Mouse (Mus musculus) forebrain, embryonic 14.5 days (tissue): ENCODE results near the gene Pla2g5. TPM values are rescaled to one million over a fixed set of nuclear protein-coding genes. Genes with fewer than 3 reads are reported as not detected.

Experiments used
- ATAC-seq: fragments of 200-750 bp; cut with Nextera tagmentation; 2 replicates; pipeline ENCODE4 v1.8.0; 2017; ENCODE audit warnings: mild to moderate bottlenecking, moderate library complexity
- DNase-seq: peaks from one replicate; pipeline ENCODE4 v3.0.0-alpha.2; 2015; ENCODE audit warnings: low spot score
- H3K27ac ChIP-seq: fragments of 300-500 bp; sonication (generic); 2 replicates; pipeline ENCODE4 v1.5.1; 2014; ENCODE audit warnings: low read depth, mild to moderate bottlenecking, control low read depth, low read length, moderate library complexity
- H3K27me3 ChIP-seq: fragments of 300-500 bp; sonication (generic); replicated peaks from 2 replicates; pipeline ENCODE4 v1.6.1; 2014; ENCODE audit warnings: low read length, control low read depth, mixed read lengths; ENCODE audit not compliant: control insufficient read depth, insufficient read depth
- H3K36me3 ChIP-seq: fragments of 300-500 bp; sonication (generic); 2 replicates; pipeline ENCODE4 v1.6.1; 2014; ENCODE audit warnings: low read length, control low read depth; ENCODE audit not compliant: control insufficient read depth, insufficient read depth
- H3K4me1 ChIP-seq: fragments of 300-500 bp; sonication (generic); 2 replicates; pipeline ENCODE4 v1.6.1; 2014; ENCODE audit warnings: antibody characterized with exemption, low read length, control low read depth; ENCODE audit not compliant: control insufficient read depth, insufficient read depth
- H3K4me2 ChIP-seq: fragments of 300-500 bp; sonication (generic); 2 replicates; pipeline ENCODE4 v1.6.1; 2014; ENCODE audit warnings: mild to moderate bottlenecking, control low read depth, low read length
- H3K4me3 ChIP-seq: fragments of 300-500 bp; sonication (generic); 2 replicates; pipeline ENCODE4 v1.5.1; 2014; ENCODE audit warnings: low read depth, low read length, control low read depth
- H3K9ac ChIP-seq: fragments of 300-500 bp; sonication (generic); 2 replicates; pipeline ENCODE4 v1.6.1; 2014; ENCODE audit warnings: mild to moderate bottlenecking, low read length, control low read depth, moderate library complexity
- H3K9me3 ChIP-seq: fragments of 300-500 bp; sonication (generic); replicated peaks from 2 replicates; pipeline ENCODE4 v1.6.1; 2016; ENCODE audit warnings: low read length, control low read depth, mixed read lengths; ENCODE audit not compliant: control insufficient read depth
- WGBS: fragments of 180-500 bp; shearing (Covaris S2); extraction: QIAGEN DNeasy Blood & Tissue Kit; methylation state at CpG from one replicate; pipeline ENCODE4 v1.1.7; 2014; 5-methylcytosine and 5-hydroxymethylcytosine counted together
- polyA plus RNA-seq: library from polyadenylated mRNA; unstranded; fragments of >200 nt; fragmentation: Nextera tagmentation; extraction: Ambion mirVana; gene quantifications from 2 replicates; pipeline ENCODE4 v1.2.1, GENCODE M21; 2014

Gene Pla2g5
- polyA plus RNA-seq, 1 experiment from 2014 or later: 0.67 TPM

GRCm38 (mm10) chr4:138782098-138782497, 81.2 kb downstream of the Pla2g5 start:
- no peaks in the 10 kb centered on the region for H3K36me3 ChIP-seq
- 84% methylated on average over 6 of the region's 6 CpGs for WGBS
- no peak overlapping the region for H3K4me2 ChIP-seq
- DNase-seq (no peak), ATAC-seq (no peak)
- no peaks in the 10 kb centered on the region for H3K4me1 ChIP-seq
- H3K4me3 ChIP-seq: no peak overlapping the region
- H3K9ac ChIP-seq: no peak overlapping the region
- H3K27me3 ChIP-seq: no peaks in the 10 kb centered on the region
- H3K27ac ChIP-seq: no peak overlapping the region
- no peaks in the 10 kb centered on the region for H3K9me3 ChIP-seq

- Histone ChIP-seq H3K9ac (no peak overlapping the region), H3K27me3 (no peaks in the 10 kb centered on the region), H3K4me2 (no peak overlapping the region), H3K36me3 (no peaks in the 10 kb centered on the region), H3K4me1 (no peaks in the 10 kb centered on the region), H3K4me3 (no peak overlapping the region), H3K27ac (no peak overlapping the region), H3K9me3 (no peaks in the 10 kb centered on the region)
- no peak for DNase-seq
- no peak for ATAC-seq
- WGBS: 93% methylated on average over 5 of the region's 5 CpGs
Measured at GRCm38 (mm10) chr4:138780300-138780699, 83.0 kb downstream of the Pla2g5 start.

- no peak for ATAC-seq
Measured at GRCm38 (mm10) chr4:138777417-138778407, 85.6 kb downstream of the Pla2g5 start.

GRCm38 (mm10) chr4:138775435-138775834, 87.8 kb downstream of the Pla2g5 start, which contains the start of gene Pla2g2d:
TSS of gene Pla2g2d (plus strand) at chr4:138775735.
- 86% methylated on average over 6 of the region's 6 CpGs for WGBS
- no peak within 1 kb of the TSS for H3K4me2 ChIP-seq
- ATAC-seq (no peak), DNase-seq (no peak)
- H3K4me1 ChIP-seq: no peaks in the 10 kb centered on the region
- H3K36me3 ChIP-seq: no peaks in the 10 kb centered on the region
- H3K4me3 ChIP-seq: no peak within 1 kb of the TSS
- H3K9me3 ChIP-seq: no peaks in the 10 kb centered on the region
- H3K9ac ChIP-seq: no peak within 1 kb of the TSS
- no peak within 1 kb of the TSS for H3K27ac ChIP-seq
- no peaks in the 10 kb centered on the region for H3K27me3 ChIP-seq

More at GRCm38 (mm10) chr4:138777417-138778407, 85.6 kb downstream of the Pla2g5 start:
- Histone ChIP-seq H3K4me2 (no peak overlapping the region), H3K9ac (no peak overlapping the region), H3K9me3 (no peaks in the 10 kb centered on the region), H3K4me3 (no peak overlapping the region), H3K27me3 (no peaks in the 10 kb centered on the region), H3K4me1 (no peaks in the 10 kb centered on the region), H3K27ac (no peak overlapping the region), H3K36me3 (no peaks in the 10 kb centered on the region)
- peak; percentile 19 for DNase-seq
- 49% methylated on average over 20 of the region's 20 CpGs for WGBS

GRCm38 (mm10) chr4:138772386-138772785, 90.9 kb downstream of the Pla2g5 start:
- no peaks in the 10 kb centered on the region for H3K27me3 ChIP-seq
- H3K27ac ChIP-seq: no peak overlapping the region
- WGBS: 80% methylated on average over 5 of the region's 5 CpGs
- no peaks in the 10 kb centered on the region for H3K4me1 ChIP-seq
- no peaks in the 10 kb centered on the region for H3K9me3 ChIP-seq
- no peak overlapping the region for H3K9ac ChIP-seq
- no peak for ATAC-seq
- no peak overlapping the region for H3K4me3 ChIP-seq
- H3K36me3 ChIP-seq: no peaks in the 10 kb centered on the region
- no peak overlapping the region for H3K4me2 ChIP-seq
- no peak for DNase-seq

GRCm38 (mm10) chr4:138771970-138772369, 91.3 kb downstream of the Pla2g5 start:
- ATAC-seq: no peak
- 92% methylated on average over 10 of the region's 10 CpGs for WGBS
- DNase-seq: no peak
- Histone ChIP-seq H3K4me3 (no peak overlapping the region), H3K4me2 (no peak overlapping the region), H3K36me3 (no peaks in the 10 kb centered on the region), H3K4me1 (no peaks in the 10 kb centered on the region), H3K27me3 (no peaks in the 10 kb centered on the region), H3K9me3 (no peaks in the 10 kb centered on the region), H3K27ac (no peak overlapping the region), H3K9ac (no peak overlapping the region)

GRCm38 (mm10) chr4:138762266-138762665, 101.0 kb downstream of the Pla2g5 start:
- Histone ChIP-seq H3K9ac (no peak overlapping the region), H3K4me1 (no peaks in the 10 kb centered on the region), H3K27me3 (no peaks in the 10 kb centered on the region), H3K36me3 (no peaks in the 10 kb centered on the region), H3K4me3 (no peak overlapping the region), H3K27ac (no peak overlapping the region), H3K4me2 (no peak overlapping the region), H3K9me3 (no peaks in the 10 kb centered on the region)
- DNase-seq (no peak), ATAC-seq (no peak)
- WGBS: 83% methylated on average over 9 of the region's 9 CpGs

- no peaks in the 10 kb centered on the region for H3K9me3 ChIP-seq
- no peak within 1 kb of the TSS for H3K4me3 ChIP-seq
- no peak within 1 kb of the TSS for H3K4me2 ChIP-seq
- no peak within 1 kb of the TSS for H3K27ac ChIP-seq
- no peaks in the 10 kb centered on the region for H3K36me3 ChIP-seq
- ATAC-seq (no peak), DNase-seq (no peak)
- 81% methylated on average over 8 of the region's 8 CpGs for WGBS
- no peaks in the 10 kb centered on the region for H3K4me1 ChIP-seq
- no peaks in the 10 kb centered on the region for H3K27me3 ChIP-seq
- no peak within 1 kb of the TSS for H3K9ac ChIP-seq
Measured at GRCm38 (mm10) chr4:138757416-138757815, 105.9 kb downstream of the Pla2g5 start, which contains the start of gene Pla2g2f. TSS of gene Pla2g2f (minus strand) at chr4:138757626.

GRCm38 (mm10) chr4:138755983-138756382, 107.3 kb downstream of the Pla2g5 start:
- DNase-seq: no peak
- H3K9ac ChIP-seq: no peak overlapping the region
- H3K27me3 ChIP-seq: no peaks in the 10 kb centered on the region
- H3K4me2 ChIP-seq: no peak overlapping the region
- WGBS: 77% methylated on average over 11 of the region's 11 CpGs
- ATAC-seq: no peak
- no peak overlapping the region for H3K27ac ChIP-seq
- no peak overlapping the region for H3K4me3 ChIP-seq
- H3K36me3 ChIP-seq: no peaks in the 10 kb centered on the region
- no peaks in the 10 kb centered on the region for H3K9me3 ChIP-seq
- H3K4me1 ChIP-seq: no peaks in the 10 kb centered on the region
